Mouse (Mus musculus) megakaryocyte, embryonic 14.5 days (primary cell): ENCODE measurements at regions not wholly inside any gene's neighbourhood (a gene's known extent, or its start where the extent isn't known, plus 50 kb on each side); places are given as distances from the start of the nearest gene placed in this dataset.
"Not testable (repeated sequence)": the region's sequence is repeated elsewhere in the genome, so short reads cannot be mapped to it uniquely, and the experiment has no call there.

Experiments
- H3K27me3 ChIP-seq: replicated peaks from 2 replicates; pipeline ENCODE3; 2012; ENCODE audit warnings: inconsistent platforms
- H3K36me3 ChIP-seq: replicated peaks from 2 replicates; pipeline ENCODE3; 2012; ENCODE audit warnings: low read length, inconsistent platforms, mixed read lengths
- H3K4me1 ChIP-seq: 2 replicates; pipeline ENCODE4 v1.6.1; 2012; ENCODE audit warnings: inconsistent platforms
- H3K4me3 ChIP-seq: replicated peaks from 2 replicates; pipeline ENCODE3; 2012; ENCODE audit warnings: moderate library complexity, mild to moderate bottlenecking, inconsistent platforms
- H3K9me3 ChIP-seq: 2 replicates; pipeline ENCODE4 v1.6.1; 2012; ENCODE audit warnings: inconsistent platforms
- FLI1 ChIP-seq: IDR thresholded peaks from 2 replicates; pipeline ENCODE4 v1.6.1; 2012; ENCODE audit warnings: low read length, inconsistent platforms, mixed read lengths
- GATA1 ChIP-seq: IDR thresholded peaks from 3 replicates; pipeline ENCODE4 v1.6.1; 2012; ENCODE audit warnings: mixed read lengths, low read length, inconsistent platforms, borderline replicate concordance

GRCm38 (mm10) chr12:54519370-54519769, 137.0 kb downstream of the Sptssa start:
- Histone ChIP-seq H3K4me3 (no peak overlapping the region), H3K4me1 (no peaks in the 10 kb centered on the region), H3K9me3 (peaks cover 5% of the 10 kb centered on the region; the same call in 1 of the 2 replicates), H3K36me3 (no peaks in the 10 kb centered on the region), H3K27me3 (peaks cover 4% of the 10 kb centered on the region)
- TF ChIP-seq FLI1 (no peak), GATA1 (no peak)

DNA sequence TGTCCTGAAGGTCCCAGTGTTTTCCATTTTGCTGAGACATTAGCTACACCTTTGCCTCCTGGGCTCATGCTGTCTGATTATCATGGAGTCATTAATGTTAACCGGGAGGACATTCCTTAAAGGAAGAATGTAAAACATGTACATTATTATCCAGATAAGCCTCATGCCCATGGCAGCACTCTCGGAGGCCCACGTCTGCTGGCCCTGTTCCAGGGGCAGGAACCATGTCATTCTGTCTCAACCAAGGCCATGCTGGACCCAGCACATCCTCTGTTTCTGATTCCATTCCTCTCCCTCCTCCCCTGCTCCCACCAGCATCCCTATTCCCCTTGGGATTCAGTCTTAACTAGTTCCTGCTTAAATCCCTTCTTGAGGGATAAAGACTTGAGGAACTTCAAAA, 139.1 kb downstream of the Sptssa start:
- TF ChIP-seq FLI1 = no peak
- TF ChIP-seq GATA1 = no peak
- Histone ChIP-seq H3K4me1 (no peaks in the 10 kb centered on the region), H3K27me3 (peaks cover 8% of the 10 kb centered on the region), H3K9me3 (0 out of 2 replicates have a peak, but pooled peaks cover 4% of the 10 kb centered on the region), H3K36me3 (no peaks in the 10 kb centered on the region), H3K4me3 (no peak overlapping the region)

GRCm38 (mm10) chr12:54516463-54516862, 139.9 kb downstream of the Sptssa start:
- H3K9me3 ChIP-seq = 0 out of 2 replicates have a peak, but pooled peaks cover 4% of the 10 kb centered on the region
- TF ChIP-seq FLI1 (no peak), GATA1 (no peak)
- H3K4me3 ChIP-seq = no peak overlapping the region
- H3K36me3 ChIP-seq = no peaks in the 10 kb centered on the region
- peaks cover 5% of the 10 kb centered on the region for H3K27me3 ChIP-seq
- H3K4me1 ChIP-seq = no peaks in the 10 kb centered on the region

DNA sequence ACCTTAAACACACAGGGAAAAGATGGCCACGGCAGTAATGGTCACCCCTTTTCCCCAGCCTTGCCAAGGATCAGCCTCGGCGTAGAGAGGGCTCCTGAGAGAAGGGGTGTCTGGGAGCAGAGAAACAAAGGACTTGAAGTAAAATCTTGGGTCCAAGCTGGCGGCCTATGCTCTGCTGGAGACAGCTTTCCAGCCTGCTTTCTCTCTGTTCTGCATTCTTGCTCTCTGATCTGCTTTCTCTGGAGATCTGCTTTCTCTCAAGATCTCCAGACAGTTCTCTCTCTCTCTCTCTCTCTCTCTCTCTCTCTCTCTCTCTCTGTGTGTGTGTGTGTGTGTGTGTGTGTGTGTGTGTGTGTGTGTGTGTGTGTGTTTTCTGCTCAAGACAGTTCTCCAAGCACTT, 140.3 kb downstream of the Sptssa start:
- not testable (repeated sequence) for H3K4me3 ChIP-seq, H3K36me3 ChIP-seq, H3K27me3 ChIP-seq, H3K9me3 ChIP-seq, H3K4me1 ChIP-seq

DNA sequence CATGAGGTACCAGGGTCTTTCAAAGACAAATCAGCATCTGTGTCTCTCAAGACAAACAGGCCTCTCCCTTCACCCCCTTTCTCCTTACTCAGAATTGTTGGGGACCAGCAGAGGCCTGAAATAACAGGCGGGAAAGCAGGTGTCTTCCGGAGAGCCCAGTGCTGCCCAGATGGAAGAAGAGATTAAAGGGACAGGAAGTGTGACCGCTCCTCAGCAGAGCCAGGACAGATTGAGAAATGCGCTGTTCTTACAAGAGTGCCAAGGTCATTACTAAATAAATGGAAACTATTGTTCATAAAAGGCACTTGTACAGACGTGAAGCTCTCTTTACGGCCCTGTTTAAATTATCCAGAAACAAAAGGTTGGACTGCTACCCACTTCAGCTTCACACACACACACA, 146.5 kb downstream of the Sptssa start:
- H3K27me3 ChIP-seq = peaks cover 3% of the 10 kb centered on the region
- TF ChIP-seq FLI1 (no peak), GATA1 (no peak)
- H3K4me1 ChIP-seq = no peaks in the 10 kb centered on the region
- H3K36me3 ChIP-seq = no peaks in the 10 kb centered on the region
- H3K9me3 ChIP-seq = peaks cover 6% of the 10 kb centered on the region
- no peak overlapping the region for H3K4me3 ChIP-seq

GRCm38 (mm10) chr12:54502775-54503174, 153.6 kb downstream of the Sptssa start:
- no peak overlapping the region for H3K4me3 ChIP-seq
- no peaks in the 10 kb centered on the region for H3K36me3 ChIP-seq
- no peaks in the 10 kb centered on the region for H3K9me3 ChIP-seq
- no peaks in the 10 kb centered on the region for H3K27me3 ChIP-seq
- TF ChIP-seq GATA1 (no peak), FLI1 (no peak)
- no peaks in the 10 kb centered on the region for H3K4me1 ChIP-seq

GRCm38 (mm10) chr12:54499963-54500362, 156.4 kb downstream of the Sptssa start:
- H3K9me3 ChIP-seq = no peaks in the 10 kb centered on the region
- no peaks in the 10 kb centered on the region for H3K36me3 ChIP-seq
- TF ChIP-seq FLI1 = no peak
- no peak for TF ChIP-seq GATA1
- H3K27me3 ChIP-seq = no peaks in the 10 kb centered on the region
- no peak overlapping the region for H3K4me3 ChIP-seq
- H3K4me1 ChIP-seq = no peaks in the 10 kb centered on the region

GRCm38 (mm10) chr12:54495701-54496374, 160.5 kb downstream of the Sptssa start:
- TF ChIP-seq FLI1 = no peak
- no peak for TF ChIP-seq GATA1
- H3K36me3 ChIP-seq = no peaks in the 10 kb centered on the region
- no peaks in the 10 kb centered on the region for H3K4me1 ChIP-seq
- H3K4me3 ChIP-seq = no peak overlapping the region
- no peaks in the 10 kb centered on the region for H3K9me3 ChIP-seq
- peaks cover 9% of the 10 kb centered on the region for H3K27me3 ChIP-seq

- TF ChIP-seq FLI1 (no peak), GATA1 (no peak)
- Histone ChIP-seq H3K9me3 (no peaks in the 10 kb centered on the region), H3K4me1 (peaks cover 3% of the 10 kb centered on the region; the same call in 1 of the 2 replicates), H3K27me3 (peaks cover 15% of the 10 kb centered on the region), H3K4me3 (no peak overlapping the region), H3K36me3 (no peaks in the 10 kb centered on the region)
Observed at GRCm38 (mm10) chr12:54494756-54495375, 161.5 kb downstream of the Sptssa start.

- peaks cover 15% of the 10 kb centered on the region for H3K27me3 ChIP-seq
- H3K9me3 ChIP-seq = no peaks in the 10 kb centered on the region
- H3K4me1 ChIP-seq = peaks cover 7% of the 10 kb centered on the region; the same call in 1 of the 2 replicates
- TF ChIP-seq FLI1 = no peak
- TF ChIP-seq GATA1 = no peak
- H3K36me3 ChIP-seq = no peaks in the 10 kb centered on the region
- H3K4me3 ChIP-seq = no peak overlapping the region
Observed at GRCm38 (mm10) chr12:54492737-54493136, 163.6 kb downstream of the Sptssa start.
